Mouse (Mus musculus) adrenal gland, adult 2 months (tissue): ENCODE measurements around the gene Sft2d2. TPM values are rescaled to one million over a fixed set of nuclear protein-coding genes. Genes with fewer than 3 reads are reported as not detected.

Source experiments
- DNase-seq: peaks from one replicate; pipeline ENCODE4 v3.0.0; 2021
- polyA plus RNA-seq: library from polyadenylated mRNA; depleted of rRNA; stranded (reverse); fragments of >200 nt; gene quantifications from 2 replicates; pipeline ENCODE4 v1.2.3, GENCODE M21; 2012
- total RNA-seq, 2 experiments: library from RNA; stranded (reverse); gene quantifications; 2 replicates each; pipeline ENCODE4 v1.2.3; 2021

Sft2d2 gene
- total and polyA plus RNA-seq, 3 experiments: 28.4 to 31.2 (median 29.7) TPM

DNA sequence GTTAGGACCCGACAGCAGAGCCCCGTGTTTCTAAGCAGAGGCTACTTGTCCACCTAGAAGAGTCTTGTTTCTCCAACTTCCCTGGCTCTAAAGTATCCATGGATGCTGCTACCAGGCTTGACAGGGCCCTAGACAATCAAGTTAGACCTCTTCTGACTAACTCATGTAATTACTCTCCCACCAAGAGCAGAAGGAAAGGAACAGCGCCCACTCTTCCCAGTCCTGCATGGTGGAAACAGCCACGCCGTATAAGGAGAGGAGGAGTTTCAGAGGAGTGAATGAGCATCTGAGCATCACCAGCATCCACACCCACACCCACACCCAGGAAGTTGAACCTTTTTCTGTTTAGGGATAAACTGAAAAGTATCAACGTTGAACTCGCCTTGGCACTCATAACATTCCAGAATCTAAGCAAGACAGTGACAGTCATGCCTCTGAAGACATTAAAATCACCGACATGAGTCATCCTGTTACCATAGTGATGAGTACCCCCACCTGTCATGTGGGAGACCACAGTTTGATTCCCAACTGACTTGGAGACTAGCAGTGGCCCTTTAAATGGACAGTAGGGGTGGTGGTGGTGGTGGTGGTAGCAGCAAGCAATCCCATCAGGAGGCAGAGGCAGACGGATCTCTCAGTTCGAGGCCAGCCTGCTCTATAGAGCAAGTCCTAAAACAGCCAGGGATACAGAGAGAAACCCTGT is 3.5 kb downstream of the Sft2d2 start:
- DNase-seq: no peak

DNA sequence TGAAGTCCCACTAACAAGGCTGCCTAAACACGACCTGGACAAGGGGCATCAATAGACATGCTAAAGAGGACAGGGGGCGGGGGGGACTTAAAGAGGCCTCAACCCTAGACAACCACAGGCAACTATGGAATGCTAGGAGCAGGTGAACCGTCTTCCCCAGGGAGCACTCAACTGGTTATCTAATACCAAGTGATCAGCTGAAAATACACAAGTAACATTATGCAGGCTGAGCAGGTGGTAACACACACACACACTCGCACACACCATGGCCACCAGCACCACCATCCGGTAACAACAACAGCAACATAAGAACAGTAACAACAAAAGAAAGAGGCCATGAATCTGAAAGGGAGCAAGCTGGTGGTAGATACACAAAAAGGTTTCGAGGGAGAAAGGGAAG is 4.2 kb downstream of the Sft2d2 start:
- no peak for DNase-seq

DNA sequence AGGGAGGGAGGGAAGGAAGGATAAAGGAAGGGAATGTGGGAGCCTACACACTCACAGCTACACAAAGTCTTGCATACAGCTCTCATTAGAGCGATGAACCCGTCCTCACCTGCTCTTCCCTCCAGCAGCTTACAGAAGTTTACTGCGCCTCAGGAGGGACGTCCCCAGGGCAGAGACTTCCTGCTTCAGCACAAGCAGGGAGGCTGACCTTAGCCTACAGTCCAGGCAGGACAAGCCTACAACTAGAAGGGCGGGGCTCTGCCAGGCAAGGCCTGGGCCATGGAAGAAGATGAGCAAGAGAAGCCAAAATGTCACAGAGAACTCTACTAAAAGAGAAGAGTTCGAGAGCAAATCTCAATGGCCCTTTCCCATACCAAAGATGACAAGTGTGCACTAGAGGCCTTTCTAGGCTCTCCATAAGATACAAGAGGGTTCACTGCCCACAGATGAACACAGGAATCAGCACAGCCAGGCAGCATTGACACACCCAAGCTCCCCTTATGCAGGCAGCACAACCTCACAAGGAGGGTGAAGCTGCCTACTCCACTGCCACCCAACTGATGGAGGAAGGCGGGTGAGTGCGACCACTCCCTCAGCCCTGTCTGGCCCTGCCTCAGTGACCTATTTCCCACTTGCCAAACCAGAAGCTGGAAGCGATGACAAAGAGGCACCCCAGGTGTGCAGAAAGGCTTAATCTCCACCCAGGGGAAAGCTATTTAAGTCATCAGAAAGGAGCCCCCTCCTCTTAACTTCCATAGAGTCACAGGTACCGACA is 5.2 kb downstream of the Sft2d2 start:
- no peak for DNase-seq

DNA sequence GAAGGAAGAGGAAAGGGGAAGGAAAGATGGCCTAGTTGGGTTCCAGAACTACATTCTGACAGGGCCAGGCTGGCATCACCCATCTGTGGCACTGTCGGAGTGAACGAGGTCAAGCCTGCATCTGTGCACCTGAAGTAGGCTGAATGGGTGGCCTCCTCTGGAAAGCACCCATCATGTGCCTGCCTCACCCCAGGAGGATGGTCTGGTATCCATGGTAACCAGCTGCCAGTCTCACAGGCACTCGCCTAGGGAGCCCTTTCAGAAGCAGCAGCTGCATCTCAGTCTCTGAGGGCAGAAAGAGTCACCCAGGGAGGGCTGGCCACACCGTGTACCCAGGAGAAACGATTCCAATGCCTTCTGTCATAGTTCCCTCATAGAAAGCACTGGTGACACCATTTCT is 6.9 kb downstream of the Sft2d2 start:
- no peak for DNase-seq

DNA sequence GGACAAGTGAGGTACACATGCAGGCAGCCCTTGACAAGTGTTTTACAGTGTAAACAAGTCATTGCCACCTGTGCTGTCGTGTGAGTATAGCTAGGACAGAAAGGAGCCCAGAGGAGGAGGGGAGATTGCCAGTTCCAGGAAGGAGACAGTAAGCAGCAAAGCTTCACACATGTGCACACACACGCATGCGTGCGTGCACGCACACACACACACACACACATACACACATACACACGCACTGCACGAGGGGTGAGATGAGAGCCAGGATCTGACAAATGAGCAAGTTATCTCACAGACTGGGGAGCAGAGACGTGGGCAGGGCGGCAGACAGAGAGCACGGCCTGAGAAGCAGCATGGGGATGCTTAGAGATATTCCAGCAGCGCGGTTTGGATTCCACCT is 7.7 kb downstream of the Sft2d2 start:
- DNase-seq: no peak

DNA sequence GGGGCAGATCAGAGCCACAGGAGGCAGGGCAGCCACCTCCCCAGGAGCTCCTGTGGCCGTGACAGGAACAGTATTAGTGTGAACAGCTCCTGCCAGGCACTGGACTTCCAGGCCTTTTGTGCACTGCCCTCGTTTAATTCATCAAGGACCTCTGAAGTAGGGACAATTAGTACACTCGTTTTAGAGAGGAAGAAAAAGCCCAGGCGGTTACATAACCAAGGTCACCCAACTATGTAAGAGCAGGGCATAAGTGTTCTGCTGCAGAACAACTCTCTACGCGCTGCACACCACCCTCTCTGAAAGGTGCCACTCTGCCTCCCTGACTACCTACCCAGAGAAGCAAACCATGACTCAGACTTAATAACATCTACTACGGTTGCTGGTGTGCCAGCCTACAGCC is 9.1 kb downstream of the Sft2d2 start:
- DNase-seq: peak; percentile 29

DNA sequence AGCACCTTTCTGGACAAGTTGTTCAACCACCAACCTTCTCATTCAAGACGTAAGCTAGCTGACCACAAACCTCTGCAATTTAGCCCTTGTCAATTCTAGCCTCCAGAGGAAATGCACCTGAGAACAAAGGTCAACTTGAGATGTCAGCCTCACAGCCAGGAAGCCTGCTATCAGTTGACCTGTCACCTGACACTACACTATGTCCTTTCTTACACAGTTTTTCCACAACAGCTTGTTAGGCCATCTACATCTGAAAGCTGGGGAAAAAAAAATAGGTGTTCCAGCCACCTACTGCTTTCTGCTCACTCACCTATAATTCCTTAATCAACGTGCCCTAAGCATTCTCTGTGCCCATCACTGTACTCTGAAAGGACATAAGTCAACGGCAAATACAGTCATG is 10.1 kb downstream of the Sft2d2 start:
- DNase-seq: no peak

DNA sequence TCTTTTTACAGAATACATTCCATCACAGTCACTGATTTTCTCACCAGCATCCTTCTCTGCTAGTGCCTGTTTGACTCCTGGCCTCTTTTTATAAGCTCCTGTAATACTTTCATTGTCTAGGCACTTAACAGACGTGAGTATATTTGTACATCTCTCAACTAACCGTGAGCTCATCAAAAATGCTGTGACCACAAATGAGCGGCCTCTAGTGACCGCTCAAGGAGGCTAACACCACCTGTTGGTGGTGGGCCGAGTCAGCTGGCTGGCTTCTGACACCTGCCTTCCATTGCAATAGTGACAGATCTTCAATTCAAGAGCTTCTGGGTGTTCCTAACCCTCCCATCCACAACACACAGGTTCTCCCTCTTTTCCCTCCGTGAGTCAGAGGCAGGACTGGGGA is 10.8 kb downstream of the Sft2d2 start:
- no peak for DNase-seq

DNA sequence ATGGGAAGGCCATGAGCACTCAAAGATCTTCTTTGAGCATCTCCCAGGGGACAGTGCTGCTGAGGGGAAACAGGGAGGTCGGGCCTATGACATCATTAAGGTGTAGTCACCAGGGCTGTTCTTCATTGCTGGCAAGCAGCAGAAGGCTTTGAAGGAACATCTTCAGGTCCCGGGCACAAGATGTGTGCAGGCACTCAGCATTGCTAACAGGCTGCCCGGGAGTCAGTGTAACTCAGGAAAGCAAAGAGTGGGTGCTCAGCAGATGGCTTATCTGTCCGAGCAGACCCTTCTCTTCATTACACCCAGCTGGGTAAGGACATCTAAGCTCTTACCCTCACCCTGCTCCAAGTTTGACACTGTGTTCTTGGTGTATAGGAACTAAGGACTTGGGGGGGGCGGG is 14.9 kb downstream of the Sft2d2 start:
- no peak for DNase-seq

DNA sequence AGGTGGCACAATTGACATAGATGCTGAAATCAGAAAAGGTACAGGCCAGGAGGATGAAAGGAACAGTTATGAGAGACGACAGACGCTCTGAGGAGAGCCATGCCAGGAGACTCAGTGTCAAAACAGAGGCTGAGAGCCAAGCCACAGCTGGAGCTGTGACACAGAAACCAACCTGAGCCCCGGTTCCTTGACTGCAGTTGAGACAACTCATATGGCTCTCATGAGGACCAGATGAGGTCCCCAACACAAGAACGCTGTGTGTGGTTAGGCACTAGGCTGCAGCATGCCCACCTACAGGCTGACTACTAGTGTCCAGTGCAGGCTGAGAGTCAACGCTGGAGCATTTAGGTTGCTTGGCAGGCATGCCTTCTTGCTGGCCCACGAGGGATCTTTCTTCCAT is 16.2 kb downstream of the Sft2d2 start:
- DNase-seq: no peak

DNA sequence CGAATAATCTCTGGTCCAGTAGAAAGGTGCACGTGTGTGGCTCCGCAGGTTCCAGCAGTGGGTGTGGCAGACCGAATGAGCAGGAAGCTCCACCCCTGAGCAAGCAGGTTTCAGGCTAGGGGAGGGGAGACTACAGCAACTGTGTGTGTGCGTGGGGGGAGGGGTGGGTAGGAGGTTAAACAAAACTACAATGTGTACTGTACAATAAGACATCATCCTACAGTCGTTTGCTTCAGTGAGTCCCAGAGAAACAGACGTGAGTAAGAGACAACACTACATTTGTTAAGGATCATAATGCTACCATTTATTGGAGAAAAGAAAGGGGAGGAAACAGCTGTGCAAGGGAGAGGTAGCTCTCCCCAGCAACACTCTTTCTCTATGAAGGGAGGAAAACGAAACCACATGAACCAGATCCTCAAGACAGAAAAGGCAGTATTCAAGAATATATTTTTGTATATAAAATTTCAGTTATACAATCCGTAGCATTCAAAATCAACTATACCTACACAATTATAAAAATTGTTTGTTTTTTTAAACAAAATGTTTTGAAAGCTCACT is 20.1 kb downstream of the Sft2d2 start:
- no peak for DNase-seq

DNA sequence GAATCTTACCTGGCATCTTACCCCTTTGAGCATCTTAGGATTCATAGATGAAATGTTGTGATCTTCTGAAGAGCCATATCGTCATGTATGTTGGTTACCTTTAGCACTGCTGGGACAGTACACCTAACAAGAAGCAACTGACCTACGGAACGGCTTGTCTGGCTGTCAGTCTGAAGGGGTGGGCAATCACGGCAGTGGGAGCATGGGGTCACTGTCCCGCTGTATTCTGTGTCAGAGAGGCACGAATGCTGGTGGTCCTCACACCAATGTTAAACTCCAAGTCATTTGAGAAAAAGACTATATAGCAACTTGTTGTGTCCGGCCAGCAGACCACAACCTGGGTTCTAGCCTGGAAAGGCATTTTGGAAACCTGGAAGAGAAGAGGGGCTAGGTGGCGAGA is 23.0 kb downstream of the Sft2d2 start:
- DNase-seq: no peak

DNA sequence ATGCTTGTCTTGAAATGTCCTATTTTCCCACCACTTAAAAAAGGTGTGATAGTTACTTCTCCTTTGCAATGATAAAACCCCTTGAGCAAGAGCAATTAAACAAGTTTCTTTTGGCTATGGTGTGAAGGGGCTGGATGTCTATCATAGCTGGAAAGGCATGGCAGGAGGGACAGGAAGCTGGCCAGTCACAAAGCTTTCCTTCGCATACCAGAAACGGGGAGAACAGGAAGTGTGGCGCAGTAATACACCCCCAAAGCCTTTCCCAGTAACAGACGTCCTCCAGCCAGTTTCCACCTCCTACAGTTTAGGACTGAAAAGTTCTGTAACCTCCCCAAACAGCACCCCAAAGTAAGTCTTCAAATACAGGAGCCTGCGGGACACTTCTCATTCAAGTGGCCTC is 24.1 kb downstream of the Sft2d2 start:
- DNase-seq: no peak

DNA sequence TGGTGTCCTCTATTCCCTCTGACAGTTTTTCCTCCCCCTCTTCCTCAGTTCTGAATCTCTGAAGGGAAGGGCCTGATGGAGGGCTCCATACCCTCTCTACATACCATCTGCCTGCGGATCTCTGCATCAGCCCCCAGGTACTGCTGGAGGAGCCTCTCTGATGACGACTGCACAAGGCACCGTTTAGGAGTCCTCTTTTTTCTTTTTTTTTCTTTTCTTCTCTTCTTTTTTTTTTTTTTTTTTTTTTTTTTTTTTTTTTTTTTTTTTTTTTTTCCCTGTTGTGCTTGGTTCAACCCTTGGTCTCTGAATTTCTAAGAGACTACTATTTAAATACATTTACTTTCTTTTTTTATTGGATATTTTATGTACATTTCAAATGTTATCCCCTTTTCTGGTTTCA is 24.8 kb downstream of the Sft2d2 start:
- no peak for DNase-seq

DNA sequence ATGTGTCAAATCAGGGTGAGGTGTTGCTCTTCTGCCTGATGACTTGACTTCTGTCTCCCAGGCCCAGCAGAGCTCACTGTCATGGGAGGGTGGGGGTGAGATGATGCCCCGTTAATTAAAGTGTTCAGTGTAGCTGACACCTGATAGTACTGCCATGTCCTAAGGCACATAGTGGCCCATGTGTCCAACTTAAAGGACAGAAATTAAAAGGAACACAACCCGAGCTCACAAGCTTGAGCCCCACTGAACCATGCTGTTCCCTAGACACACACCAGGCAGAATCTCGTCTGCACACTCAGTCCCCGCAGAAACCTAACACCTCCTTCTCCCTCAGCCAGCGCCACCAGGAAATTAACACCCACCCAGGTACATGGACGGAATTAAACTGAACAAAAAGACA is 29.3 kb downstream of the Sft2d2 start:
- no peak for DNase-seq

DNA sequence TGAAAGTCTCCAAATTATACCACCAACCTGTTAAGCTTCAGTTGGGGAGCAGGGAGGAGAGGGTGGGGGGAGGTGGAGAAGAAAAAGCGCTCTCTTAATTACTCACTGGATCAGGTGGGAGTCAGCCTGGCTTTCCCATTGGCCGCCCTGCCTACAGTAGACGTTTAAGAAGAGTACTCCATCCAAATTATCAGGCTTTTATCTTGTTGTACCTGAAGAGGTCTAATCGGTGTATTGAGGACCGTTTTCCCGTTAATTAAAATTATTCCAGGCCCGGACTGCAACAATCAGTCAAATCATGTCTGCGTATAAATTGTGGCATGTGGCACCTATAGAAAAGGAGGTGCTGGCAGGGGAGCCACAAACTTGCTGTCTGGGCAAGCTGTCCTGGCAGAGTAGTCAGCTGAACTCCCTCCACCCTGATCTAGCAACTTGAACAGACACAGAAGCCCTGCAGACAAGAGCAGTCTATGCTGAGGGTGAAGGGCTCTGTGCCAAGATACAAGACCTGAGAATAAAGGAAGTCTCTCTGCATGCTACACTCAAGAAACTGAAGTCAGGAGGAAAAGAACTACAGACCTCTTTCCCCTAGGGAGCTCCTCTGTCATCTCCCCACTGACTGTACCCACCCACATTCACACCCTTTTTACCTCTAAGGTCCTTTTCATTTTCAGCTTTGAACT is 33.4 kb downstream of the Sft2d2 start, which contains the start of gene Tbx19:
Tbx19 (minus strand) TSS at position 51 of the 683 bp plus-strand sequence.
- no peak for DNase-seq

DNA sequence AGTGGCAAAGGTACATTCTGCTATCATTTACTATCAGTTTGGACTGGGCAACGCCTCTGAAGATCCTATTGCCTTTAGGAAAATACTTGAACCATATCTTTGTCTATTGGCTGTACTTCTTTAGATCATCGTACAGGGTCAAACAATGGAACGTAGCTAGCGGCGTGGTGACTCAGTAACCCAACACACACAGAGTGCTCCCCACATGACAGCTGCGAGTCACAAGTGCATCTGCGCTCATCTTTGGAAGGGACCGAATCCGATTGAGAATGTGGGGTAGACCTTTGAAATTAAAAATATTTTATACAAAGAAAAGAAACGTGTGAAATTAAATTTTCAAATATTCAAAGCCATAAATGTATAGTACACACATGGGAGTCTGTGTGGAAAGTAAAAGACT is 35.4 kb downstream of the Sft2d2 start:
- no peak for DNase-seq

DNA sequence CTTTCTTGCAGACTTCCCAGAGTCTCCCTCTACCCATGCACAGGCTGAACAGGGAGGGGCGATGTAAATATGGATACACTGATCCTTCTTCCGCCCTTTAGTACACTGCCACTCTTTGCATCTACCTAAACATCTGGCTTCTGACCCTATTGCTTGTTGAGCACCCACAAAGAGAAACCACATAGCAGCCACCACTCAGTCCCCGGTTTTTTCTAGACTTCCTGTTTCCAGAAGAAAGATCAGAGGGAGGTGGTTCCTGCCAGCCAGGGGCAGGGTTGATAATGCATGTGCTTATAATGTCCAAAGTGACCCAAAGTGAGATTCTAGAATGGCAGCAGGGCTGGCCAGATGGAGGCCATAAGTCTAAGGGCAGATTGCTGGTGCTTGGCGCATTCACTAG is 40.1 kb downstream of the Sft2d2 start:
- no peak for DNase-seq

DNA sequence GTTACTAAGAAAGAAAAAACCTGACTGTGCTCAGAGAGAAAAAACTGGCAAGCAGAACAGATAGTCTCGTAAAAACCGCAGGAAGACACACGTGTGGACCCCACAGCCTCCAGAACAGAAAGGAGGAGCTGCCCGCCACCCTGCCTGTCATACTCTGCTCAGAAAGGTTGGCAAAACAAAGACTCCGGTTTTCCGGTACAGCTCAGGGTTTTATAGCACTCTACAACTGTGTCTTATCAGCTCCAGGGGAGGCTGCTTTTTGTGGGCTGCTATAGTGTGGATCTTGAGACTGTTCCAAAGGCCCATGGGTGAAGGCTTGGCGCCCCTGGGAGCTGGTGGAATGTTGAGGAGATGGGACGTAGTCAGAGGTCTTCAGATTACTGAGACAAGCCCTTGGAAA is 43.0 kb downstream of the Sft2d2 start:
- DNase-seq: no peak

DNA sequence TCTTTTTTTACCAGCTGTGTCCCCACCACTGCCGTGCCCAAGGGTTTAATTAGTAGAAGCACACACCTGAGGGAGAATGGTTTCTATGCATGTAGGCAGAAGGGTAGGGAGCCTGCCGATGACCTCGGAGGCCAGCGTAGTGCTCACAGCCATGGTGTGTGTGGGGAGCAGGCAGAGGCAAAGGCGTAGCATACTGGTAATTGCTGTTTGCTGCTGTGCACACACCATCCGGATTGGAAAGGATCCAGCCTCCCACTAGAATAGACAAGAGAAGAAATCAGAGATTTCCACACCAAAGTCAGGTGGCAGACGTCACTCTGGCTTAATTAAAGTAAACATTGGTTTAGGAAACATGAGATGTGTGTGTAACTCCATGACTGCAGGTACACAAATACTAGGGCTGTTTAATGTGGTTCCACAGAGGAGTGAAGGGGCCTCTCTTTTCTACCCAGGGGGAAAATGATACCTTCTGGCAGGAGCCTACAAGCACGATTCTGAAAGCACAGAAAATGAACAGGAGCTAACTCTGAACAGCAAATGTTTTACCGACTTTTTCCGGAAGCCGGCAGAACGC is 51.8 kb downstream of the Sft2d2 start:
- DNase-seq: no peak

DNA sequence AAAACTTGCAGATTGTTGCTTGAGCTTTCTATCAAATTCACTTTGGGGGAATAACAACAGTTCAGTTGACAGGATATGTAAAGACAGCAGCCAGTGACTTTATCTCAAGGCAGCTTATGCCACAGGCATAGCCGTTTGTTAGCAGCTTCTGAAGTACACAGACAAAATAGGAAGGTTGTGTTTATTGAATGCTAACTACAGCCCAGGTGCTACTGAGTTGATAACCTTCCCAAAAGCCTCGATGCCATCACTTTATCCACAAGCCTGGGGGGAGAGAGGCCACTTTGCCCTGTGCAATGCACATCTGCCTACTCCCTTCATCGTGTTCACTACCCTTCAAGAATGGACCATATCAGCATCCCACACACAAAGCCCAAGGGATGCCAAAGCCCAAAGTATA is 54.0 kb downstream of the Sft2d2 start:
- no peak for DNase-seq

DNA sequence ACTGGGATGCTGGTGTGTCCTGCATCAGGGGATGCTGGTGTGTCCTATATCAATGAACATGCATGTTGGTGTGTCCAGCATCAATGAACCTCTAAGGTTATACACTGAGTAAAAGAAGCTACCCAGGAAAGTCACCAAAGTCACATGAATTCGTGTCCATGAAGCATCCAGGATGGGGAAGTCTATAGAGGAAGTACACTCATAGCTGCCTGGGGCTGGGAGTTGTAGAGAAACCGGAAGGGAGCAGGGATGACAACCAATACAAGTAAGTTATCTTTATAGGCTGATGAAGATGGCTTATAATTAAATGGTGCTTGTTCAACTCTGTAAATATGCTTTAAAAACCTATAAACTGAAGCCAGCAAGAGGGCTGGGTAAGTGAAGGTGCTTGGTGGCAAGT is 60.4 kb downstream of the Sft2d2 start:
- no peak for DNase-seq

DNA sequence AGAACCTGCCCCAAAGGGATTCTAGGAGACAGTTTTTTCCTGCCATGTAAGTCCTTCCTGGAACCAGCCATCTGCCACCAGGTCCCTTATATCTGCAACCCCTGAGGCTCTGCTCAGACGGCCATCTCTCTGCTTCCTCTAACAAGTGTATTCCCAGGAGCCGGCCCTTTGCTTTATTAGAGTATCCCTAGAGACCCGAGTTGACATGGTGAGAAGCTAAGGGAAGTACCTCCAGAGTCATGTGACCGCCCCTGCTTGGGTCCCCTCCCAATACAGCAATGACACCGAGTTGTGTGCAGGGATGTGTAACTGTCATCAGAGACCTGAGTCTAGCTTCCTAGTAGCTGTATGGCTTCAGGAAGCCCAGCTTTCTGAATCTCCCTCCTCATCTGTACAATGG is 61.0 kb downstream of the Sft2d2 start:
- DNase-seq: no peak
